Mouse (Mus musculus) lung, embryonic 16.5 days (tissue): ENCODE measurements around the gene Dars. TPM values are rescaled to one million over a fixed set of nuclear protein-coding genes. Genes with fewer than 3 reads are reported as not detected.

Source experiments
- ATAC-seq: fragments of 200-750 bp; cut with Nextera tagmentation; 2 replicates; pipeline ENCODE4 v1.8.0; 2017; ENCODE audit warnings: low read depth, mild to moderate bottlenecking, moderate library complexity
- H3K27ac ChIP-seq: fragments of 300-500 bp; sonication (generic); 2 replicates; pipeline ENCODE4 v1.5.1; 2014; ENCODE audit warnings: mild to moderate bottlenecking, control low read depth, low read length
- H3K27me3 ChIP-seq: fragments of 300-500 bp; sonication (generic); 2 replicates; pipeline ENCODE4 v1.6.1; 2014; ENCODE audit warnings: low read depth, low read length, mixed read lengths; ENCODE audit not compliant: control insufficient read depth, insufficient read depth
- H3K36me3 ChIP-seq: fragments of 300-500 bp; sonication (generic); 2 replicates; pipeline ENCODE4 v1.6.1; 2014; ENCODE audit warnings: low read length; ENCODE audit not compliant: control insufficient read depth, insufficient read depth
- H3K4me1 ChIP-seq: fragments of 300-500 bp; sonication (generic); replicated peaks from 2 replicates; pipeline ENCODE4 v1.6.1; 2014; ENCODE audit warnings: low read length, mixed read lengths; ENCODE audit not compliant: control insufficient read depth, insufficient read depth
- H3K4me2 ChIP-seq: fragments of 300-500 bp; sonication (generic); 2 replicates; pipeline ENCODE4 v1.6.1; 2014; ENCODE audit warnings: low read depth, low read length, control low read depth
- H3K4me3 ChIP-seq: fragments of 300-500 bp; sonication (generic); 2 replicates; pipeline ENCODE4 v1.5.1; 2014; ENCODE audit warnings: mild to moderate bottlenecking, low read length, control low read depth
- H3K9ac ChIP-seq: fragments of 300-500 bp; sonication (generic); 2 replicates; pipeline ENCODE4 v1.6.1; 2014; ENCODE audit warnings: low read length, control low read depth
- H3K9me3 ChIP-seq: fragments of 300-500 bp; sonication (generic); 2 replicates; pipeline ENCODE4 v1.6.1; 2016; ENCODE audit warnings: low read length; ENCODE audit not compliant: control insufficient read depth
- WGBS: fragments of 180-500 bp; shearing (Covaris S2); extraction: QIAGEN DNeasy Blood & Tissue Kit; methylation state at CpG from one replicate; pipeline ENCODE4 v1.1.7; 2014; 5-methylcytosine and 5-hydroxymethylcytosine counted together
- polyA plus RNA-seq: library from polyadenylated mRNA; unstranded; fragments of >200 nt; fragmentation: Nextera tagmentation; extraction: Ambion mirVana; gene quantifications from 2 replicates; pipeline ENCODE4 v1.2.1, GENCODE M21; 2015

The Dars gene
- polyA plus RNA-seq, 1 experiment from 2014 or later = 167 TPM

DNA sequence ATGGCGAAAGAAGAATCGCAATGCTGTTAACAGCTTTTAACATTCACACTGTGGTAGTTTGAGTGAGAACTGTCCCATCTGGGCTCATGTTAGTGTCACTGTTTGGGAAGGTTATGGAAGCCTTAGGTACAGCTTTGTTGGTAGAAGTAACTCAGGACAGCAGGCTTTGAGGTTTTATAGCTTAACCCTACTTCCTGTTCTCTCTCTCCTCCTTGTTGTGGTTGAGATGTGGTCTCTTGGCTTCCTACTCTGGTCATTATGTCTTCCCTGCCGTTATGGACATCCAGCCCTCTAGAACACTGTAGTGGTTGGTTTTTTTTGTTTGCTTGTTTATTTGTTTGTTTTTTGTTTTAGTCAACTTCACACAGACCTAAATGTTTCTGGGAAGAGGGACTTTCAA, 18.8 kb upstream of the Dars start:
- no peaks in the 10 kb centered on the region for H3K36me3 ChIP-seq
- H3K4me1 ChIP-seq = peaks cover 4% of the 10 kb centered on the region
- H3K9me3 ChIP-seq = no peaks in the 10 kb centered on the region
- ATAC-seq = no peak
- no peaks in the 10 kb centered on the region for H3K27me3 ChIP-seq
- H3K27ac ChIP-seq = no peak overlapping the region
- no peak overlapping the region for H3K4me2 ChIP-seq
- no peak overlapping the region for H3K4me3 ChIP-seq
- no peak overlapping the region for H3K9ac ChIP-seq
- WGBS = 78% methylated on average over 3 of the region's 3 CpGs

DNA sequence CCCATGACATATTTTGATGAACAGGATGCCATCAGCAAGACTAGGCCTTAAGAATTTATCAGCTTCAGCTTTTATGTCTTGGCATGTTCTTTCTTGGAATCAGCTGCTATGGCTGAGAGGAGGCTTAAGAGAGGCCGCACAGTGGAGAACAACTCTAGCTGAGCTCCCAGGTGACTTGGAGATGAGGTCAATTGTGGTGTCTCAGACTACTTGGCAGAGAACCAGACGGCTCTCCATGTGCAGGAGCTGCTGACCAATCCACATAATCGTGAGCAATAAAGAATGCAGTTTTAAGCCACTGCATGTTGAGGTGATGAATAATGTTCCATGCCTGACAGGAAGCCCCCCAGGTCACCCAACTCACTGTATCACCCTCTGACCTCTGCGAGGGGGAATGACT, 18.4 kb upstream of the Dars start:
- H3K9me3 ChIP-seq = no peaks in the 10 kb centered on the region
- H3K4me2 ChIP-seq = no peak overlapping the region
- H3K36me3 ChIP-seq = no peaks in the 10 kb centered on the region
- H3K4me1 ChIP-seq = no peaks in the 10 kb centered on the region
- H3K27me3 ChIP-seq = no peaks in the 10 kb centered on the region
- no peak overlapping the region for H3K27ac ChIP-seq
- 53% methylated on average over 4 of the region's 4 CpGs for WGBS
- ATAC-seq = no peak
- H3K4me3 ChIP-seq = no peak overlapping the region
- H3K9ac ChIP-seq = no peak overlapping the region

DNA sequence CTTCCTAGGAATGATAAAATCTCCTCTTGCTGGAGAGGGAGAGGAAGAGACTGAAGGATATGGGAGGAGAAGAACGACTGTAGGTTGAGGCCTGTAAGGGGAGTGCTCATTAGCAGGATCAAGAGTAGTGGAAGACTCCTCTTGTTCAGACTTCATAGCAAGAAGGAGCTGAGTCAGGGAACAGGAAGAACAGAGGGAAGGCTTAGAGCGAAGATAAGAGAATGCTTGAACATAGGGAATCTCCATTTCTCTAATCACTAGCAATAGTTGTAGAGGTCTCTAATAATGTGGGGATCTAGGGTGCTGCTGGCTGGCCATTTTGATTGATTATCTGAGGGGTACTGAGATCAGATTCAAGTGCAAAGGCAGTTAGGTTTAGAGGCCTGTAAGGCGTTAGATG, 7.8 kb upstream of the Dars start:
- no peak overlapping the region for H3K9ac ChIP-seq
- H3K4me3 ChIP-seq = no peak overlapping the region
- WGBS = 82% methylated on average over 3 of the region's 3 CpGs
- ATAC-seq = no peak
- H3K4me1 ChIP-seq = no peaks in the 10 kb centered on the region
- H3K36me3 ChIP-seq = no peaks in the 10 kb centered on the region
- H3K27me3 ChIP-seq = no peaks in the 10 kb centered on the region
- H3K4me2 ChIP-seq = no peak overlapping the region
- no peak overlapping the region for H3K27ac ChIP-seq
- H3K9me3 ChIP-seq = no peaks in the 10 kb centered on the region

DNA sequence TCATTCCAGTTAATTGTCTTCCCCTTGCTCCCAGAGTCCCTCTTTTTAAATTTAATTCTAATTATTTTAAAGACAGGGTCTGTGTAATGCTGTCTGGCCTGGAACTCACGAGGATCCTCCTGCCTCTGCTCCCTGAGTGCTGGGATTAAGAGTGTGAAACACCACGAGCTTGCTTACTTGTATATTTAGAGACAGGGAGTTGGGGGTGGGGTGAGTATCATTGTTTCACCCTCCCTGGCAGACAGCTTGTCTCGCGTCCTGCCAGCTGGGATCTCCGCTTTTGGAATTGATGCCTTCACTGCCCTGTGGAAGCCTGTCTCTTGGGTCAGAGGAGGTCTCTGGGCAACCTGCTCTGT, 343 bp upstream of the Dars start:
- peak overlapping the region; percentile 93 for H3K27ac ChIP-seq
- H3K9me3 ChIP-seq = no peaks in the 10 kb centered on the region
- H3K4me2 ChIP-seq = peak overlapping the region; percentile 76
- no peaks in the 10 kb centered on the region for H3K27me3 ChIP-seq
- H3K4me3 ChIP-seq = peak overlapping the region; percentile 77
- no peak overlapping the region for H3K9ac ChIP-seq
- 0 out of 2 replicates have a peak, but pooled peaks cover 2% of the 10 kb centered on the region for H3K4me1 ChIP-seq
- peak; percentile 45 for ATAC-seq
- WGBS = 52% methylated on average over 5 of the region's 5 CpGs
- H3K36me3 ChIP-seq = peaks cover 6% of the 10 kb centered on the region; the same call in 1 of the 2 replicates

DNA sequence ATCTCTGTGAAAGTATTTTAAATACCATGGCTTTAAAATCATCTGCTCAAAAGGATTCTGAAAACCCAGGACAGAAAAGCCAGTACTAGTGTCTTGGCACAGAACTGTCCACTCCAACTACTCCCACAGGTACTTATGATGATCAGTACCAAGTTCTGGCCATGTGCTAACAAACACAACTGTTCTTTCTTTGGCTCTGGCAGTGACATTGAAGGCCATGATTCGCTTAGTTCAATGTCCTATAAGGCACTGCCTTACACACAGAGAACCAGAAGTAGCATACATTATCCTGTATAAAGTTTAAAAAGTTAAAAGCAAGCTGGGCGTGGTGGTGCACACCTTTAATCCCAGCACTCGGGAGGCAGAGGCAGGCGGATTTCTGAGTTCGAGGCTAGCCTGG, 6.0 kb downstream of the Dars start:
- H3K9me3 ChIP-seq = no peaks in the 10 kb centered on the region
- 0 out of 2 replicates have a peak, but pooled peaks cover 2% of the 10 kb centered on the region for H3K4me1 ChIP-seq
- H3K27me3 ChIP-seq = no peaks in the 10 kb centered on the region
- no peak overlapping the region for H3K4me2 ChIP-seq
- no peak overlapping the region for H3K4me3 ChIP-seq
- no peak for ATAC-seq
- peaks cover 6% of the 10 kb centered on the region; the same call in 1 of the 2 replicates for H3K36me3 ChIP-seq
- H3K27ac ChIP-seq = no peak overlapping the region
- 98% methylated on average over 5 of the region's 5 CpGs for WGBS
- H3K9ac ChIP-seq = no peak overlapping the region

DNA sequence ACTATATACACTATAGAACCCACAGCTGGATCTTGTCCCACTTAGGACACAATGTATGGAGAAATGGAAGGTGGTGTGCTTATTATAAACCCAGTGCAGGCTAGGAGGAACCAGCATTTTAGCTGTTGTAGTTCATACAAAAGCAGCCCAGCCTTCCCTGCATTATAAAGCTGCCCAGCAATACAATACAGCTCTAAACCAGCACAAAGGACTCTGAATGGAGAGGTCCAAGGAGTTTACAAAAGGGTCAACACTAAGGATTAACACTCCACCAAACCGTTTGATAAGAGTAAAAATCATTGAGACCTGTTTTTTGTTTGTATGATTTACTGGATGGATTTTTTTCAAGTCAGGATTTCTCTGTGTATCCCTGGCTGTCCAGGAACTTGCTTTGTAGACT, 10.3 kb downstream of the Dars start:
- H3K27ac ChIP-seq = no peak overlapping the region
- ATAC-seq = no peak
- no peaks in the 10 kb centered on the region for H3K9me3 ChIP-seq
- no peak overlapping the region for H3K9ac ChIP-seq
- H3K27me3 ChIP-seq = no peaks in the 10 kb centered on the region
- H3K36me3 ChIP-seq = peaks cover 6% of the 10 kb centered on the region; the same call in 1 of the 2 replicates
- 45% methylated on average over 1 of the region's 1 CpGs for WGBS
- no peak overlapping the region for H3K4me3 ChIP-seq
- no peak overlapping the region for H3K4me2 ChIP-seq
- peaks cover 4% of the 10 kb centered on the region for H3K4me1 ChIP-seq

DNA sequence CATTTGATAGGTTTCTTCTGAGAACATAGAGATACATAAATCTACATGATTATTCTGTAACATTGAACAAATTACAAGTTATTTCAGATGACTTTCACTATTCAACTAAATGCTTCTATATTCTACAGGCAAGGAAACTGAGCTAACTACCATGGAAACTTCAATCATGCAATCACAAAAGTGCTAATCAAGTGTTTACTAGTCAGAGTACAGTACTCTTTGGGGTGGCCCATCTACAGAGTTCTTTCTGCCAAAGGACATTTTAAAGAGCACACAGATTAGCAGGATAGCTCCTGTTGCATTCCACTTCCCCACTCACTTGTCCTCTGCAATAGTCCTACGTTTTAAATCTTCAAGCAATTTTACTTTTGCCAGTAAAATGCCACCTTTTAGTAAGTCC, 11.5 kb downstream of the Dars start:
- Histone ChIP-seq H3K27ac (0 out of 2 replicates have a peak overlapping the region, but pooled peaks have one; percentile 4), H3K4me1 (peaks cover 4% of the 10 kb centered on the region), H3K9ac (no peak overlapping the region), H3K36me3 (peaks cover 14% of the 10 kb centered on the region; the same call in 1 of the 2 replicates), H3K27me3 (no peaks in the 10 kb centered on the region), H3K4me3 (no peak overlapping the region), H3K4me2 (no peak overlapping the region), H3K9me3 (no peaks in the 10 kb centered on the region)
- no peak for ATAC-seq
- 70% methylated on average over 1 of the region's 1 CpGs for WGBS

DNA sequence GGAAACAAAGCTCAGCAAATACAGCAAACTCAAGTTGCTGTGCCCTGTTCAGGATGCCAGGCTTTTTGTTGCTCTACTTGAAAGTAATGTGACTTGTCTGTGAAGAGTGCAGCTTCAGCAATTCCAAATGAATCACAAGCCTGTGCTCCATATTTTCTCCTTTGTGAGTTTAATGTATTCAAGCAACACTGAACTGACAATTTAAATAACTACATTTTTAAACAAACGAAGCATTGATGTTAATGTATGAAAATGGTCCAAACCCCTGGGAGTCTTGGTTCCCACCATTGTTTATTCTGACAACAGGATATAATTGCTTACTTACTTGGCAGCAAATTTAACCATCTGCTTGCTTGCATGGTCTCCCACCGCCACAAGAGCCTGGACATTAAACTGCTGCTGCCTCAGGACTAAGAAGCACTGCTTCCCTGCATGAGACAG, 12.1 kb downstream of the Dars start:
- WGBS = 38% methylated on average over 2 of the region's 2 CpGs
- ATAC-seq = peak; percentile 92

DNA sequence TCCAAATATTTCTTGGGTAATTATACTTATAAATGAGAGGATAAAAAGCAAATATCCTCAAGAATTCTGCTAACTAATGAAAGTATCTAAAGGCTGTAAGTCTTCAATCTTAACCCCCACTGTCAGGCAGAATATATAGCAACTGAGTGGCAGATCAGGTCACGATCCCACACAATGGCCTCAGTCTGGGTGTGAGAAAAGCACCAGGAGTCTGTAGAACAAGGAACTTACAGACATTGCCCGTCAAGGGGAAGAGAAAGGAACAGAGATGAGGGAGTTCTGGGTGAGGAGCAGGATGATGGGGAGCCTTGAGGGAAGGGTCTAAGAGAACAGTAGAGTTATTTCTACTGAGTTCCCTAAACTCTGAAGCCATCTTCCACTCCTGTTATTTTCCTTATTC, 16.2 kb downstream of the Dars start:
- H3K4me2 ChIP-seq = no peak overlapping the region
- WGBS = 64% methylated on average over 2 of the region's 2 CpGs
- no peak overlapping the region for H3K27ac ChIP-seq
- H3K9me3 ChIP-seq = no peaks in the 10 kb centered on the region
- ATAC-seq = no peak
- peaks cover 3% of the 10 kb centered on the region for H3K4me1 ChIP-seq
- no peak overlapping the region for H3K4me3 ChIP-seq
- H3K36me3 ChIP-seq = peaks cover 28% of the 10 kb centered on the region
- H3K27me3 ChIP-seq = no peaks in the 10 kb centered on the region
- H3K9ac ChIP-seq = no peak overlapping the region

More for the DNA sequence above, 12.1 kb downstream of the Dars start:
- H3K4me3 ChIP-seq = no peak overlapping the region
- H3K27ac ChIP-seq = peak overlapping the region; percentile 51; the same call in 1 of the 2 replicates
- H3K9ac ChIP-seq = no peak overlapping the region
- no peaks in the 10 kb centered on the region for H3K9me3 ChIP-seq
- H3K36me3 ChIP-seq = peaks cover 14% of the 10 kb centered on the region; the same call in 1 of the 2 replicates
- no peak overlapping the region for H3K4me2 ChIP-seq
- no peaks in the 10 kb centered on the region for H3K27me3 ChIP-seq
- peaks cover 4% of the 10 kb centered on the region for H3K4me1 ChIP-seq
